Mouse (Mus musculus): ENCODE data around the gene Zic2. TPM values are rescaled to one million over a fixed set of nuclear protein-coding genes. Genes with fewer than 3 reads are reported as not detected.
A peak's percentile ranks its signal among the peaks of the same experiment; 100 is the strongest.
"Not testable (repeated sequence)": the region's sequence is repeated elsewhere in the genome, so short reads cannot be mapped to it uniquely, and the experiment has no call there.

Zic2 gene
- polyA plus RNA-seq, 1 experiment from 2014 or later: not detected

- Histone ChIP-seq H3K9me3 (replicated peaks) (no peaks in the 10 kb centered on the region), H3K9ac (no peak overlapping the region), H3K27me3 (peaks cover 84% of the 10 kb centered on the region), H3K4me2 (no peak overlapping the region), H3K36me3 (no peaks in the 10 kb centered on the region), H3K4me1 (replicated peaks) (0 out of 2 replicates have a peak, but pooled peaks cover 3% of the 10 kb centered on the region), H3K4me3 (replicated peaks) (no peak overlapping the region), H3K27ac (no peak overlapping the region)
- WGBS (ENCODE audit: insufficient replicate concordance): 49% methylated on average over 13 of the region's 13 CpGs
- DNase-seq (no peak), ATAC-seq (ENCODE audit: low read depth) (no peak)
Observed at GRCm38 (mm10) chr14:122452701-122453387, 22.4 kb upstream of the Zic2 start.

GRCm38 (mm10) chr14:122453388-122453995 lies 21.7 kb upstream of the Zic2 start:
- Histone ChIP-seq H3K4me2 (peak overlapping the region; percentile 34), H3K36me3 (no peaks in the 10 kb centered on the region), H3K9ac (no peak overlapping the region), H3K9me3 (replicated peaks) (no peaks in the 10 kb centered on the region), H3K27ac (no peak overlapping the region), H3K27me3 (peaks cover 79% of the 10 kb centered on the region), H3K4me3 (replicated peaks) (0 out of 2 replicates have a peak overlapping the region, but pooled peaks have one; percentile 16), H3K4me1 (replicated peaks) (0 out of 2 replicates have a peak, but pooled peaks cover 3% of the 10 kb centered on the region)
- DNase-seq (no peak), ATAC-seq (ENCODE audit: low read depth) (no peak)
- WGBS (ENCODE audit: insufficient replicate concordance): 10% methylated on average over 32 of the region's 32 CpGs

GRCm38 (mm10) chr14:122453996-122454738 lies 21.1 kb upstream of the Zic2 start:
- no peaks in the 10 kb centered on the region for H3K36me3 ChIP-seq
- no peak overlapping the region for H3K9ac ChIP-seq
- 0 out of 2 replicates have a peak, but pooled peaks cover 3% of the 10 kb centered on the region for H3K4me1 ChIP-seq (replicated peaks)
- ATAC-seq (ENCODE audit: low read depth): no peak
- H3K27me3 ChIP-seq: peaks cover 76% of the 10 kb centered on the region
- 25% methylated on average over 12 of the region's 12 CpGs for WGBS (ENCODE audit: insufficient replicate concordance)
- no peak overlapping the region for H3K27ac ChIP-seq
- H3K9me3 ChIP-seq (replicated peaks): no peaks in the 10 kb centered on the region
- DNase-seq: no peak
- H3K4me2 ChIP-seq: peak overlapping the region; percentile 34
- H3K4me3 ChIP-seq (replicated peaks): 0 out of 2 replicates have a peak overlapping the region, but pooled peaks have one; percentile 16

GRCm38 (mm10) chr14:122454901-122455561 lies 20.2 kb upstream of the Zic2 start:
- Histone ChIP-seq H3K4me3 (replicated peaks) (no peak overlapping the region), H3K4me1 (replicated peaks) (0 out of 2 replicates have a peak, but pooled peaks cover 3% of the 10 kb centered on the region), H3K9me3 (replicated peaks) (no peaks in the 10 kb centered on the region), H3K36me3 (no peaks in the 10 kb centered on the region), H3K4me2 (no peak overlapping the region), H3K27me3 (peaks cover 72% of the 10 kb centered on the region), H3K27ac (no peak overlapping the region), H3K9ac (no peak overlapping the region)
- DNase-seq (no peak), ATAC-seq (ENCODE audit: low read depth) (no peak)
- WGBS (ENCODE audit: insufficient replicate concordance): 54% methylated on average over 10 of the region's 10 CpGs

GRCm38 (mm10) chr14:122455562-122455958 lies 19.7 kb upstream of the Zic2 start:
- H3K4me2 ChIP-seq: no peak overlapping the region
- ATAC-seq (ENCODE audit: low read depth): no peak
- no peaks in the 10 kb centered on the region for H3K9me3 ChIP-seq (replicated peaks)
- H3K4me3 ChIP-seq (replicated peaks): no peak overlapping the region
- H3K9ac ChIP-seq: no peak overlapping the region
- H3K36me3 ChIP-seq: no peaks in the 10 kb centered on the region
- no peak overlapping the region for H3K27ac ChIP-seq
- WGBS (ENCODE audit: insufficient replicate concordance): 58% methylated on average over 4 of the region's 4 CpGs
- H3K4me1 ChIP-seq (replicated peaks): 0 out of 2 replicates have a peak, but pooled peaks cover 3% of the 10 kb centered on the region
- peaks cover 72% of the 10 kb centered on the region for H3K27me3 ChIP-seq
- DNase-seq: no peak

- not testable (repeated sequence) for H3K9me3 ChIP-seq (replicated peaks); H3K27ac ChIP-seq; DNase-seq; H3K4me1 ChIP-seq (replicated peaks); H3K4me2 ChIP-seq; H3K9ac ChIP-seq; H3K36me3 ChIP-seq; ATAC-seq (ENCODE audit: low read depth); H3K4me3 ChIP-seq (replicated peaks)
- WGBS (ENCODE audit: insufficient replicate concordance): 63% methylated on average over 9 of the region's 12 CpGs
- peaks cover 67% of the 10 kb centered on the region for H3K27me3 ChIP-seq
Observed at GRCm38 (mm10) chr14:122459332-122459731, 15.9 kb upstream of the Zic2 start.

GRCm38 (mm10) chr14:122459776-122460175 lies 15.5 kb upstream of the Zic2 start:
- WGBS (ENCODE audit: insufficient replicate concordance): 62% methylated on average over 1 of the region's 1 CpGs
- Histone ChIP-seq H3K9ac (no peak overlapping the region), H3K36me3 (no peaks in the 10 kb centered on the region), H3K4me2 (no peak overlapping the region), H3K4me3 (replicated peaks) (no peak overlapping the region), H3K9me3 (replicated peaks) (no peaks in the 10 kb centered on the region), H3K27me3 (peaks cover 68% of the 10 kb centered on the region), H3K27ac (no peak overlapping the region), H3K4me1 (replicated peaks) (peaks cover 14% of the 10 kb centered on the region)
- DNase-seq (no peak), ATAC-seq (ENCODE audit: low read depth) (no peak)

- H3K4me3 ChIP-seq (replicated peaks): no peak overlapping the region
- H3K9me3 ChIP-seq (replicated peaks): no peaks in the 10 kb centered on the region
- H3K27ac ChIP-seq: no peak overlapping the region
- no peak for ATAC-seq (ENCODE audit: low read depth)
- no peaks in the 10 kb centered on the region for H3K36me3 ChIP-seq
- 45% methylated on average over 5 of the region's 5 CpGs for WGBS (ENCODE audit: insufficient replicate concordance)
- H3K27me3 ChIP-seq: peaks cover 68% of the 10 kb centered on the region
- peaks cover 19% of the 10 kb centered on the region for H3K4me1 ChIP-seq (replicated peaks)
- no peak overlapping the region for H3K4me2 ChIP-seq
- DNase-seq: no peak
- no peak overlapping the region for H3K9ac ChIP-seq
Observed at GRCm38 (mm10) chr14:122460226-122460625, 15.0 kb upstream of the Zic2 start.

GRCm38 (mm10) chr14:122461500-122461899 lies 13.7 kb upstream of the Zic2 start:
- Histone ChIP-seq H3K4me1 (replicated peaks) (peaks cover 21% of the 10 kb centered on the region), H3K36me3 (no peaks in the 10 kb centered on the region), H3K27me3 (peaks cover 70% of the 10 kb centered on the region), H3K9ac (no peak overlapping the region), H3K4me3 (replicated peaks) (no peak overlapping the region), H3K4me2 (no peak overlapping the region), H3K9me3 (replicated peaks) (no peaks in the 10 kb centered on the region), H3K27ac (no peak overlapping the region)
- DNase-seq (no peak), ATAC-seq (ENCODE audit: low read depth) (no peak)
- 42% methylated on average over 3 of the region's 3 CpGs for WGBS (ENCODE audit: insufficient replicate concordance)

- WGBS (ENCODE audit: insufficient replicate concordance): 33% methylated on average over 9 of the region's 9 CpGs
- H3K27ac ChIP-seq: no peak overlapping the region
- no peak for ATAC-seq (ENCODE audit: low read depth)
- H3K36me3 ChIP-seq: no peaks in the 10 kb centered on the region
- H3K4me3 ChIP-seq (replicated peaks): no peak overlapping the region
- peaks cover 21% of the 10 kb centered on the region for H3K4me1 ChIP-seq (replicated peaks)
- no peaks in the 10 kb centered on the region for H3K9me3 ChIP-seq (replicated peaks)
- H3K27me3 ChIP-seq: peaks cover 73% of the 10 kb centered on the region
- H3K4me2 ChIP-seq: no peak overlapping the region
- DNase-seq: no peak
- H3K9ac ChIP-seq: no peak overlapping the region
Observed at GRCm38 (mm10) chr14:122461966-122462365, 13.3 kb upstream of the Zic2 start.

GRCm38 (mm10) chr14:122462689-122463079 lies 12.6 kb upstream of the Zic2 start:
- WGBS (ENCODE audit: insufficient replicate concordance): 24% methylated on average over 17 of the region's 17 CpGs
- peaks cover 21% of the 10 kb centered on the region for H3K4me1 ChIP-seq (replicated peaks)
- H3K9ac ChIP-seq: no peak overlapping the region
- no peaks in the 10 kb centered on the region for H3K36me3 ChIP-seq
- no peak for ATAC-seq (ENCODE audit: low read depth)
- peaks cover 81% of the 10 kb centered on the region for H3K27me3 ChIP-seq
- H3K4me2 ChIP-seq: no peak overlapping the region
- no peak overlapping the region for H3K27ac ChIP-seq
- no peak overlapping the region for H3K4me3 ChIP-seq (replicated peaks)
- no peaks in the 10 kb centered on the region for H3K9me3 ChIP-seq (replicated peaks)
- DNase-seq: no peak

Data from liver, embryonic 13.5 days (tissue).